Mouse (Mus musculus): ENCODE results near the gene Capn10. TPM values are rescaled to one million over a fixed set of nuclear protein-coding genes. Genes with fewer than 3 reads are reported as not detected.

Capn10 gene
- total RNA-seq (2014; rRNA removed) (21.9 and 28.0 TPM in 2 replicates), polyA plus RNA-seq (2012; rRNA removed) (33.7 and 40.5 TPM in 2 replicates)

DNA sequence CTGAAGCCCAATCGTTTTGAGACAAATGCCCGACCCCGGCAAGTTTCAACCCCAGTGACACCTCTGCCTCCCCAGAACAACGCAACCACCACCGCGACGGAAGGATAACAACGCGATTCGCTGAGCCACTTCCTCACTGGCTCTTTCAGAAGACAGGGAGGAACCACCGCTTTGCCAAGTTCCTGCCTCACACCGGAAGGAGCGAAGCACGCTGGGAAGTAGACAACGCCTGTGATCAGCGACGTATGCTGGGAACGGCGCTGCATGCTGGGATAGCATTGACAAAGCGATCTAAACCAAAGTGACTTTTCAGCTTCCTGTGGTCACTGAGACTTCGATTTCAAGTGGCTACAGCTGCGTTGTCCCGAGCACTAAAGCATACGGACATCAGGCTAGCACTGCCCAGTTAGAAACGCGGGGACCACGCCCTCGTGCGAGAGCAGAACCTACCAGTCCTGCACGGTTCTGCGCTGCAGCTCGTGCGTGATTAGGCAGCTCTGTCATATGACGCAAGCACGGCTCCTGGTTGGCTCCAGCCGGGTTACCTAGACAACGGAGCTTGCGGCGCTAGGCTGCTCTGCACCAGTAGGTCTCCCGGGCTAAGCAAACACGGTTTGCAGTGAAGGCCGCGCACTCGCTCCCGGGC, at the start of gene Capn10:
Capn10 (plus strand) TSS at position 195 of the 646 bp plus-strand sequence.
- DNase-seq (ENCODE audit: extremely low read depth, low read depth, low spot score): peak; percentile 98
- Histone ChIP-seq H3K79me2 (ENCODE audit: control insufficient read depth, insufficient read depth, low read length) (peaks cover 4% of the 10 kb centered on the region; the same call in 1 of the 2 replicates), H3K9ac (ENCODE audit: low read depth, low read length) (peak within 1 kb of the TSS; percentile 59), H3K36me3 (ENCODE audit: control insufficient read depth, insufficient read depth, low read length) (peaks cover 1% of the 10 kb centered on the region; the same call in 1 of the 2 replicates), H3K27ac (replicated peaks; ENCODE audit: insufficient read depth, low read depth, low read length) (peak within 1 kb of the TSS; percentile 77), H3K4me3 (ENCODE audit: insufficient read depth, low read depth, low read length) (peak within 1 kb of the TSS; percentile 54), H3K27me3 (ENCODE audit: control insufficient read depth, insufficient read depth, low read length) (no peaks in the 10 kb centered on the region), H3K4me1 (ENCODE audit: control insufficient read depth, insufficient read depth, low read length) (peaks cover 12% of the 10 kb centered on the region)
- WGBS: under 1% methylated on average over 45 of the region's 45 CpGs
- TF ChIP-seq CTCF (IDR thresholded peaks at IDR 0.05; ENCODE audit: low read depth, low read length): no peak
- TF ChIP-seq POLR2A (IDR thresholded peaks at IDR 0.05; ENCODE audit: extremely low read depth, insufficient read depth, low read length): peak; percentile 85

DNA sequence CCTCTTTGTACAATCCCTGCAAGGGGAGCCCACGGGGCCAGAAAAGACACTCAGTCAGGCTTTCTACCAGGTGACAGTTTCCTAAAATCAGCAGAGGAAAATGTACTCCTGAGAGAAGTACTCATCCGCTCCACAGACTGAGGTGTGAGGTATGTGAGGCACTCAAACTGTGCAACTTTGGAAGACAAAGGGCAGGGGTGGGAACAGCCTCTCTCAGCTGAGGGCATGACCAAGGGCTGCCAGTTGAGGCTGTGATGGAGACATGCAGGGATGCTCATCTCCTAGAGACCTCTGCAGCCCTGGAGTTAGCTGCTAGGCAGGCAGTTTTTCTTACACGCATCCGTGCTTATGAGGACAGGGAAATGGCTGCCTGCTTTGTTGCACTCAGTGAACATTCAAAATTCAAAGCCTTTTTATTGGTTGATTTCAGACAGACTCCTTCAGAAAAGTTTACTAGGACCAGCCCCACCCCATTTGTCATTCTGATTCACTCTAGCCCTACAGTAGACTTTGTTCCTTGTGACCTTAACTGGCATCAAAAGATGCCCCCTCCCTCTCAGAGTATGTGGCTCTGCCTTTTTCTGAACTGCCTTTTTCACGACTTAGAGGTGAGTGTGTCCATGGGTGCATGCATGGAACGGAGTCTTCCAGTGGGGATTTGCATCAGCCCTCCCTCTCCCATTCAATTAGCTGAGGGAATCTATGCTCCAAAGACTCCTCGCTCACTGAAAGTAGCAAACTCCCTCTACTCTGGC, 45.1 kb upstream of the Capn10 start:
- Histone ChIP-seq H3K27ac (replicated peaks; ENCODE audit: insufficient read depth, low read depth, low read length) (no peak overlapping the region), H3K9ac (ENCODE audit: low read depth, low read length) (no peak overlapping the region), H3K36me3 (ENCODE audit: control insufficient read depth, insufficient read depth, low read length) (no peaks in the 10 kb centered on the region), H3K4me1 (ENCODE audit: control insufficient read depth, insufficient read depth, low read length) (no peaks in the 10 kb centered on the region), H3K27me3 (ENCODE audit: control insufficient read depth, insufficient read depth, low read length) (no peaks in the 10 kb centered on the region), H3K4me3 (ENCODE audit: insufficient read depth, low read depth, low read length) (no peak overlapping the region), H3K79me2 (ENCODE audit: control insufficient read depth, insufficient read depth, low read length) (no peaks in the 10 kb centered on the region)
- WGBS: 83% methylated on average over 7 of the region's 7 CpGs
- DNase-seq (ENCODE audit: extremely low read depth, low read depth, low spot score): no peak
- TF ChIP-seq POLR2A (IDR thresholded peaks at IDR 0.05; ENCODE audit: extremely low read depth, insufficient read depth, low read length) (no peak), CTCF (IDR thresholded peaks at IDR 0.05; ENCODE audit: low read depth, low read length) (no peak)

DNA sequence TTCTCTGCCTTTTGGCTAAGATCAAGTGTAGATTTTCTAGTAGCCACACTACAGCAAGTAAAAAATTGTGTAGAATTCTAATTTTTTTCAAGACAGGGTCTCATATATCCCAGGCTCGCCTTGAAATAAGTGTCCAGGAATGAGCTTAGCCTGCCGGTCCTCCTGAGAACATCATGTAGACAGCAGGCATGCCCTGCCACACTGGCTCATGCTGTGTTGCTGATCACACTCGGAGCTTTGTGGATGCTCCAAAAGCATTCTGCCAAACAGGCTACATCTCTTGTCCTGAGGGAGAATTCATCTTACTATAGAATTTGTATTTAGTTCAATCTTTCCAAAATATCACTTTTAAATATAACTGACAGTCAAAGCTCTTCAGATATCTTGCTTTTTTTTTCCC, 41.4 kb upstream of the Capn10 start:
- H3K36me3 ChIP-seq (ENCODE audit: control insufficient read depth, insufficient read depth, low read length): no peaks in the 10 kb centered on the region
- TF ChIP-seq POLR2A (IDR thresholded peaks at IDR 0.05; ENCODE audit: extremely low read depth, insufficient read depth, low read length) (no peak), CTCF (IDR thresholded peaks at IDR 0.05; ENCODE audit: low read depth, low read length) (no peak)
- 83% methylated on average over 3 of the region's 3 CpGs for WGBS

DNA sequence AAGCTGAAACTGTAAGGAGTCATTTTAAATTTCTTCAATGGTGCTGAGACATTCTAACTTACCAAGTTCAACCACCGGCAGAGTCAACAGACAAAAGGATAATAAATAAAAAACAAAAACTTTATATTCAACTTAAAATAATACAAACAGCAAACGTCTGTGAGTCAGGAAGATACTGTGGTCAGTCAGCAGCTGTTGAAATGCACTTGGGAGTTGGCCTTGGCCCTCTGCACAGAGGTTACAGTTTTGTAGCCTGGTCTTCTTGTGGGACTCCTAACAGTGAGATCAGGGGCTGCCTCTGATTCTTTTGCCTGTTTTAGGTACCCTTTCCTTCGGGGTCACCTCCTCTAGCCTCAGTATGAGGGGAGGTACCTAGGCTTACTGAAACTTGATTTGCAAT, 40.3 kb upstream of the Capn10 start:
- Histone ChIP-seq H3K36me3 (ENCODE audit: control insufficient read depth, insufficient read depth, low read length) (no peaks in the 10 kb centered on the region), H3K79me2 (ENCODE audit: control insufficient read depth, insufficient read depth, low read length) (no peaks in the 10 kb centered on the region), H3K4me1 (ENCODE audit: control insufficient read depth, insufficient read depth, low read length) (no peaks in the 10 kb centered on the region), H3K9ac (ENCODE audit: low read depth, low read length) (no peak overlapping the region), H3K4me3 (ENCODE audit: insufficient read depth, low read depth, low read length) (no peak overlapping the region), H3K27ac (replicated peaks; ENCODE audit: insufficient read depth, low read depth, low read length) (no peak overlapping the region), H3K27me3 (ENCODE audit: control insufficient read depth, insufficient read depth, low read length) (no peaks in the 10 kb centered on the region)
- TF ChIP-seq CTCF (IDR thresholded peaks at IDR 0.05; ENCODE audit: low read depth, low read length): no peak
- TF ChIP-seq POLR2A (IDR thresholded peaks at IDR 0.05; ENCODE audit: extremely low read depth, insufficient read depth, low read length): no peak
- WGBS: 57% methylated on average over 3 of the region's 3 CpGs
- no peak for DNase-seq (ENCODE audit: extremely low read depth, low read depth, low spot score)

More for the DNA sequence above, 41.4 kb upstream of the Capn10 start:
- no peak for DNase-seq (ENCODE audit: extremely low read depth, low read depth, low spot score)
- no peaks in the 10 kb centered on the region for H3K27me3 ChIP-seq (ENCODE audit: control insufficient read depth, insufficient read depth, low read length)
- no peak overlapping the region for H3K27ac ChIP-seq (replicated peaks; ENCODE audit: insufficient read depth, low read depth, low read length)
- no peak overlapping the region for H3K4me3 ChIP-seq (ENCODE audit: insufficient read depth, low read depth, low read length)
- H3K9ac ChIP-seq (ENCODE audit: low read depth, low read length): no peak overlapping the region
- H3K79me2 ChIP-seq (ENCODE audit: control insufficient read depth, insufficient read depth, low read length): no peaks in the 10 kb centered on the region
- H3K4me1 ChIP-seq (ENCODE audit: control insufficient read depth, insufficient read depth, low read length): no peaks in the 10 kb centered on the region

DNA sequence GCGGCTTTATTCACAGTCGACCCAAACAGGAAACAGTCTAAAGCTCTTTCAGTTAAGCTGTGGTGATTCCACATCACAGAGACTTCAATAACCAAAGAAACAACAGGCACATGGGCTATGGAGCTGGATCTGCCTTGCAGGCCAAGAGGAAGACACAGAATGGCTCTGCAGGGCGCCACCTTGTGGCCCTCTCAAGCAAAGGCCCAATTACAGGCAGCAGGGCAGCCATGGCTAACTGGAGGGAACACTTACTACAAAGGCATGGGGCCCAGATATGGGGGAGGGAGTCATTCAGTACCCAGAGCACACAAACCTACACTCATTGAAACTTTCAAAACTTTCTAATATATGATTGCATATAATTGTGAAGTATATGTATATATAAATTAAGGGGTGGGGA, 39.1 kb upstream of the Capn10 start:
- Histone ChIP-seq H3K4me1 (ENCODE audit: control insufficient read depth, insufficient read depth, low read length) (no peaks in the 10 kb centered on the region), H3K27ac (replicated peaks; ENCODE audit: insufficient read depth, low read depth, low read length) (no peak overlapping the region), H3K36me3 (ENCODE audit: control insufficient read depth, insufficient read depth, low read length) (no peaks in the 10 kb centered on the region), H3K4me3 (ENCODE audit: insufficient read depth, low read depth, low read length) (no peak overlapping the region), H3K79me2 (ENCODE audit: control insufficient read depth, insufficient read depth, low read length) (no peaks in the 10 kb centered on the region), H3K27me3 (ENCODE audit: control insufficient read depth, insufficient read depth, low read length) (no peaks in the 10 kb centered on the region), H3K9ac (ENCODE audit: low read depth, low read length) (no peak overlapping the region)
- WGBS: 14% methylated on average over 3 of the region's 3 CpGs
- TF ChIP-seq CTCF (IDR thresholded peaks at IDR 0.05; ENCODE audit: low read depth, low read length) (peak; percentile 93), POLR2A (IDR thresholded peaks at IDR 0.05; ENCODE audit: extremely low read depth, insufficient read depth, low read length) (no peak)
- peak; percentile 46 for DNase-seq (ENCODE audit: extremely low read depth, low read depth, low spot score)

All from liver, adult 2 months (tissue).